Mouse (Mus musculus) 416B (cell line): ENCODE data around the gene Cttnbp2nl.

Source experiments
- DNase-seq: peaks from one replicate; pipeline ENCODE4 v3.0.0; 2011; ENCODE audit warnings: low read depth

The Cttnbp2nl gene

DNA sequence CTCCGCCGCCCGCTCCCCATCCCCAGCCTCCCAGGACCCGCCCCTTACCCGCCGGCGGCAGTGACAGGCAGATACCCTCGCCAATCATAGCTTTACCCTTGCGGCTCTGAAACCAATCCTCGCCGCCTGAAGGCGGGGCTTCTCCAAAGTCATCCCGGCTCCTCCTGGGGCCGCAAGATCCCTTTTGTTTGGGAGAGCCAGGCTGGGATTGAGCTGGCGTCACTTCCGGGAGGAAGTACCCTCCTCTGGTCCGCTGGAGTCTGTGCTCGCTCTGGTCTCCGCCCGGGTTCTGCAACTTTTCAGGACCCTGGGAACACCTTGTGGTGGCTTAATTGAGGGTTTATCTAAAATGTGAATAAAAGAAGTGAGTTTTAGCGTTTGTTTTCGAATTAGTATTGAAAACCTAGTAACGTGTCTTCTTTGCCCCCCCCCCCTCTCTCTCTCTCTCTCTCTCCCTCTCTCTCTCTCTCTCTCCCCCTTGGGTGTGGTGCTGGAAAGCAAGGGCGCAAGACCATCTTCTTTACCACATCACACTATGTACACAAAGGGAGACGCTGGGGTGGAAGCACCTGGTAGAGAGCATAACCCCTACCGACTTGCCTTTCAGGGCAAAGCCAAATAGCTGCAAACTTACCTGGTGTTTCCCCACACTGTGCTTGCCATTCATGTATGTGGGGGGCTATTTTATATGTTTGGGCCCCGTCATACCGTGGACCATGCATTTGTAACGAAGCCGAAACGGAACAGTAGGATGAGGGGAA lies at the start of gene Cttnbp2nl:
Gene Cttnbp2nl, minus strand, starts transcription at position 210 of the 761 bp plus-strand sequence.
- DNase-seq: peak; percentile 92

GRCm38 (mm10) chr3:105100270-105100589 lies 47.3 kb upstream of the Cttnbp2nl start:
- no peak for DNase-seq

DNA sequence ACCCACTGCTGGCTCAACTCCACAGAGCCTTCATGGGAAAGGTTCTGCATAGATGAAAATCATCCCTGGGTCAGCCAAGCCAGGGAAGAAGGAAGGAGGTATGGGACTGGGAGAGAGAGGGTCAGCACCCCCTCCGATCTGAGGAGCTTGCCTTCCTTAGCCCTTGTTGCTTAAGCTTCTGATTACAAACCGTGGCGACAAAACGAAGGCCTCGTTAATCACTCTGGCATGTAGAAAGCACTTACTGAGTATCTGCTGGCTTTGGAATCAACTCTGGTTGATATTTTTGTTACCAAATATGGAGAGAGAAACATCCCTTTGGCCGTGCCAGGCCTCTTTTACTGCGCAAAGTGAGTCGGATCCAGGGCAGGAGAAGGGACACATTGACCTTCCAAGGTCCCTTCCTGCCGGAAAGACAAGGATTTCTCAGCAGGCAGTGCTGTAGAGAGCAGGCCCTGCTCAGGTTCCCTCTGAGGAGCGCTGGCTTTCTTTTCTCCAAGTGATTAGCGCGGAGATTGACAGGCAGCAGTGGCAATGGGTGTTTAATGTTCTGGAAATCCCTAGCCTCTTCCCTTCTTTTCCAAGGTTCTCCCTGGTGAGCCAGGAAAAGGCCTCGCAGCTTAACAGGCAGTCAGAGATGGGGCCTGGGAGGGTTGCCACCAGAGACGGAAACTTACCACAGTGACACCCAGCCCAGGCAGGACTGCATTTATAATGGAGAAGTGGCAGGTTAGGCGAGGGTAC lies 46.8 kb upstream of the Cttnbp2nl start:
- DNase-seq: no peak

DNA sequence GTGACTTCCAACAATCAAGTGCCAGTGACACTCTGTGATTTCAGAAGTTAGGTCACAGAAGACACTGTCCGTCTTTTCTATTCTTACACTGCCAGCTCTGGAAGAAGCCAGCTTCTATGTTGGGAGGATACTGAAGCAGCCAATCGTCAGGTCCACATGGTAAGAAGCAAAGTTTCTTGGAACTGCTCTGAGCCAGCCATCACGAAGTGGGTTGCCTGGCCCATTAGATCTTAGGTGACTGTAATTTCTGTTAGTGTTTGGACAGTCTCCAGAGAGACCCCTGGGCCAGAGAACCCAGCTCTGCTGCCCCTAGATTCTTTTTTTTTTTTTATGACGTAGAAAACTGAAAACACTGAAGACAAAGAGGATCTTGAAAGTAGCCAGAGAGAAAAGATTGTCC lies 44.6 kb upstream of the Cttnbp2nl start:
- no peak for DNase-seq

- no peak for DNase-seq
These were observed 42.1 kb upstream of the Cttnbp2nl start for GRCm38 (mm10) chr3:105095026-105095425.

- DNase-seq: peak; percentile 73
These were observed 41.5 kb upstream of the Cttnbp2nl start for GRCm38 (mm10) chr3:105094448-105094847.

DNA sequence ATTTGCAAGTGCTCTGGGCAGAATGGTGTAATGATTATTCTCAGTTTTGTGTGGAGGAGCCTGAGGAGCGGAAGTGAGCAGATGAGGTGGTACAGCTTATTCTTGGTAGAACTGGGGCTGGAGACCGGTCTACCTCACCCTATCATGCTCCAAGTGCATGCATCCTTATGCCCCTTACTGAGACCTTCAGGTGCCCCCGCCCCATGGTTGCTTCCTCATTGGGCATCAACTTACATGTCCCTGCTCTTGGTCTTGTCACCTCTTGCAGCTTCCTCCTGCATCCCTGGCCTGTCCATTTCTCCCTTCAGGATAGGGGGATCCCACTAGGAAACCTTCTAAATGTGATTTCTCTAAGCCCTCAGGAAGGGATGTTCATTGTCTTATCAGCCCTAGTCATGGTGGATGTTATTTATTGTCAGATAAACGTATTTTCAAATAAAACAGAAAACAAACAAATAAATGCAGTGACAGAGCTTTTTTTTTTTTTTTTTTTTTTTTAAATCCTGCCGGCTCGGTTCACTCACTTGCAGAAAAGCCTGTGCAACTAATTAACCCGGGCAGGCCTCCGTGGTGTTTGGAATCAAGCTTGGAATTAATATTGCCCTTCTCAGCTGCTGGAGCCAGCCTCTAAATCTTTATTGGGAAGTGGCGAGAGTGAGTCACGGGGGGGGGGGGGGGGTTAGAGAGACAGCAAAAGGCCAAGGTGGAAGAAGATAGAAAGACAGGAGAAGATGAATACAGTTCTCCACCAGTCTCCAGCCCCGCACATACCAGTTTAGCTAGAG lies 40.0 kb upstream of the Cttnbp2nl start:
- no peak for DNase-seq

- DNase-seq: peak; percentile 81
These were observed 38.0 kb upstream of the Cttnbp2nl start for GRCm38 (mm10) chr3:105090981-105091380.

DNA sequence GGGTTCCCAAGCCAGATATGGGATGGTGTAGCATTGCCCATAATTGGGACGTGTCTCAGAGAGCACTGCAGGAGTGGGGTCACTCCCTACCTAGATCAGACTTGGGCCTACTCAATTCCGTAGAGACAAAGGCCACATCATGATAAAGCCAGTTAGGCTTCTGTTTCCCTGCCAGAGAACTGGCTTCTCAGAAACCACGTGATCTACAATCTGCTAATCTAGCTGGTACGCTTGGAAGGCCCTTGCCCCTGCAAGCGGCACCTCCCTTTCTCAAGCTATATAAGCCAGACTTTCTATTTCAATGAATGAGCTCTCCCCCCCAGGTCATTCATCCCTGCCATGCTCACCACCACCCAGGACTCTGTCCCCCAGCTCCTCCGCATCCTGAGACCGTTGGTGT lies 37.2 kb upstream of the Cttnbp2nl start:
- DNase-seq: no peak

- no peak for DNase-seq
These were observed 35.7 kb upstream of the Cttnbp2nl start for GRCm38 (mm10) chr3:105088638-105089037.

DNA sequence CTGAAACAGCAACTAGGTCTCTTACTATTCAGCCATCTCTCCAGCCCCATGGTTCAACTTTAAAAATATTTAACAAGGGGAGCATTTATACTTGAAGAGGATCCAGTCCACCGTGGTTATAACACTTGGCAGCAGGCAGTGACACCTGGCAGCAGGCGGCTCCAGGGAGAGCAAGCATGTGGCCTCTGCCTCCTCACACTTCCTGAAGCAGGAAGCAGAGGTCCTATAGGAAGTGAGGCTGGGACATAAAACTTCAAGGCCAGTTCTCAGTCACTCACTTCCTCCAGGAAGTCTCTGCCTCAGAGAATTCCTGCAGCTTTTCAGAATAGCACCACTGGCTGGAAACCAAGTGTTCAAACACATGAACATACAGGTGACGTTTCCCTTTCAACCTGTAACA lies 34.4 kb upstream of the Cttnbp2nl start:
- peak; percentile 36 for DNase-seq

DNA sequence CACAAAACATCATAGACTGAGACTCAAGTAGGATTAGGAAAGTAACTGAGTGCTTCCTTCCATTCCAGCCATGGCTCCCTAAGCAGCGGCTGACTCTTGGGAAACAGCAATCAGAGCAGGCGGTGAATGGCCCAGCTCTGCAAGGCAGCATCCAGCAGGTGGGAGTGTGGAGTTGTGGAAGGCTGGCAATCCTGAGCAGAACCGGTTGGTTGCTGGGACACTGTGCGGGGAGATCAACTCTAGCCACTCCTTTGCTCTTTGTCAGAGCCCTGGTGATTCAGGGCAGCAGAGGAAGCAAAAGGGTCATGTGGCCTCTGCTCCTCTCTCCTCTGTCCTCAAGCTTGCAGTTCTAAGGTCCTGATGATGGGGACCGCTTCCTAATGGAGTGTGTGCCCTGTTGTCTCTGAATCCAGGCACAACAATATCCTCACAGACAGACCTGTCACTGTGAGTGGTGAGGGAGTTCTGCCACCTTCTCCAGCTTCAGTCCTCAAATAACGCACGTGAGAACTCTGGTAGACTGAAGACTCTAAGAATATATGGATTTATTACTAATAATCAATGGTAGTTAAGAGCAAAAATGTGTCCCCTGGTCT lies 25.4 kb upstream of the Cttnbp2nl start:
- peak; percentile 63 for DNase-seq

DNA sequence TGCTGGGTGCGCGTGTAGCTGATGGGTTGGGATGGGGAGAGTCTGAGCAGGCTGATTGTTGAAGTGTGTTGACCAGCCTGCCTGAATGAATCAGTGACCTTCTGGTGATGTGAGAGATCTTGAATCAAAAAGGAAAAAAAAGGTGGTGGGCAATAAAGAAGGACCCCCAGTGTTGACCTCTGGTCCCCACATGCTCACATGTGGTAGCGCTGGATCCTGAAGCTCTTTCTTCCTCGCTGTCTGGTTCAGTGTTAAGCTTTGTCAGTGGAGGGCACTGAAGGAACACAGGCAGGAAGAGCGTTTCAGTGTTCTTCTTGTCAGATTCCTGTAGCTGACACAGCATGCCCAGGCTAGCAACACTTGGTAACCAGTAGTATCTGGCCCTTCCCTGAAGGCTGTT lies 22.9 kb upstream of the Cttnbp2nl start:
- DNase-seq: no peak

DNA sequence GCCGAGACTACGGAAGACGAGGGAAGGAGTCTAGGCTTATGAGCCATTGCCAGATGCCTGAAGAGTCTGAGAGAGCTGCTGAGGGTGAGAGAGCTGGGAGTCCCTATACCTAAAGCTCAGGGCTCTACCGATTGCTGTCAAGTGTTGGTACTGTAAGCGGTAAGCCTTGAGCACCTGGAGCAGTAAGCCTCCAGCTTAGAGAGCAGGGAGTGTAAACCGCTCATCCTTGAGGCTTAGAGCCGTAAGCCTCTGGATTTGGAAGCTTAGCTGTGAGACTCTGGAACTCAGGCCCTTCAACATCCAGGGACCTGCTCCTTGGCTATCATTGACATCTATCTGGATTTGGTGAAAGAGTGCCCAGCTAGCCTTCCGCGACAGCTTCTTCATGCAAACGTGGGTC lies 19.6 kb upstream of the Cttnbp2nl start:
- DNase-seq: no peak

- DNase-seq: peak; percentile 52
These were observed 18.3 kb upstream of the Cttnbp2nl start for GRCm38 (mm10) chr3:105071251-105071650.

GRCm38 (mm10) chr3:105070553-105070952 lies 17.6 kb upstream of the Cttnbp2nl start:
- no peak for DNase-seq

DNA sequence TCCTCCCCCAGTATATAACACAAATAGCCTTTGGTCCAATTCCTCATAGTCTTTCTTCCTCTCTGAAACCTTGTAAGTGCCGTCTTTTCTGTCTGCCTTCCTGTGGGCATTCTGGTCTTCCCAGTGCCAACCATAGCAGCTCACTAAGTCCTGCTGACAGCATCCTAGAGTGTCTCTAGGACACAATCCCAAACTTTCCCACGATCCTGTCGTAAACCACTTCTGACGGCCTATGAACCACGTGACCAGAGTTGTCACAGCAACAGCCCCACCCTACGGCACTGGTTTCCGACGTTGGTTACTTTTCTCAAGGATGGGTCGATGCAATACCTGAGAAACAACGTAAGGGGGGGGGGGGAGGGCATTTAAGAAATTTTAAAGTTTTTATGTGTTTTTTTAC lies 13.6 kb upstream of the Cttnbp2nl start, which contains the start of gene 4930564D02Rik:
Gene 4930564D02Rik, plus strand, starts transcription at position 301 of the 400 bp plus-strand sequence.
- no peak for DNase-seq

DNA sequence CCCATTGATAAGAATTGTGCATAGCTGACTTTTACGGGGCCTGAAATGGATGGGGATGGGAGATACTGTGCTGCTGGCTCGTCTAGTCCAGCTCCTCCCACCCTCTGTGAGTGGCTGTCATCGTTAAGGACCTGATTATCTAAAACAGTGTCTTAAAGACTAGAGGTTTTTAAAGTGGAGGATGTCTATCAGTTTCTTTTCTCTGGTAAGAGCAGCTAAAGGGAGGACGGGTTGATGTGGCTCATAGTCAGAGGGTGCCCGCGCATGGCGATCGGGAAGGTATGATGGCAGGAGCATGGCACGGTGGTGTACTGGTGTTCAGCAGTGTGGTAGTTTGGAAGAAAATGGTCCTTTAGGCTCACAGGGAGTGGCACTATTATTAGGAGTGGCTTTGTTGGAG lies 9.7 kb upstream of the Cttnbp2nl start:
- DNase-seq: no peak

DNA sequence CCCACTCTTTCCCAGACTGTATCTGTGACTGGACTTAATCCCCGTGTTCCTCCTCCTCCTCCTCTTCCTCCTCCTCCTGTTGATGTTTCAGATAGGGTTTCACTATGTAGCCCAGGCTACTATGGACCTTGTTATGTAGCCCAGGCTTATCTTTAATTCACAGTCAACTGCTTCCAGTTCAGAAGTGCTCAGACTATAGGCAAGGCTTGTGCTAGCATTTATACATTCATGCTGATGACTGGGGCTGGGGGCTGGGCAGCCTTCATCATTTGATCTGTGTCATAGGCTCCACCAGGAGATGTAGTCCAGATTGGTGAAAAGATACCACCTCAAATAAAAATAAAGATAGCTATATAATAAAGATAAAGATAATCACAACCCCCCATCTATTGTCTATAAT lies 9.0 kb upstream of the Cttnbp2nl start:
- DNase-seq: no peak

GRCm38 (mm10) chr3:105061496-105061895 lies 8.6 kb upstream of the Cttnbp2nl start:
- DNase-seq: no peak

DNA sequence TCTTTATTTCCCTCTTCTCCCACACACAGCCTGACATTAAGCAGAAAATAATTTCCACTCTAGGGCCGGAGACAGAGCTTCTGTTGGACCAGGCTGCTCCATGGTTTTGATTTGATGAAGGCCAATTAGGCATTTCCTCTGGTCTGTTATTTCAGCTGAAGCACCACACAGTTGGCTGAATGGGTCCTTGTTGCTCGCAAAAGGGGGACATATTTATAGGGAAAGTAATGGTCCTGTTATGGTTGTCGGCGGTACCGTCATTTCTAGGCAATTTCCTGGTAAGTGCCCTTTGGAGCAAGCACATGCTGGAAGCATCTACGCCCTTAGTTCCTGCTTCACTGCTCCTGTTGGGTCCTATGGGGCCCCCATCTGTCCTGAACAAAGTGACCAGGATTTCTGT lies 8.0 kb upstream of the Cttnbp2nl start:
- no peak for DNase-seq

GRCm38 (mm10) chr3:105059911-105060310 lies 7.0 kb upstream of the Cttnbp2nl start:
- peak; percentile 96 for DNase-seq
